Mouse (Mus musculus) cerebellum, adult 9-11 months (tissue): ENCODE data around the gene Ypel4.

Experiments used
- DNase-seq: peaks from one replicate; pipeline ENCODE4 v3.0.0; 2022

The Ypel4 gene

GRCm38 (mm10) chr2:84762295-84762694 lies 28.4 kb downstream of the Ypel4 start:
- DNase-seq = no peak

GRCm38 (mm10) chr2:84762818-84763217 lies 29.0 kb downstream of the Ypel4 start:
- no peak for DNase-seq

GRCm38 (mm10) chr2:84770501-84770900 lies 36.6 kb downstream of the Ypel4 start:
- no peak for DNase-seq

DNA sequence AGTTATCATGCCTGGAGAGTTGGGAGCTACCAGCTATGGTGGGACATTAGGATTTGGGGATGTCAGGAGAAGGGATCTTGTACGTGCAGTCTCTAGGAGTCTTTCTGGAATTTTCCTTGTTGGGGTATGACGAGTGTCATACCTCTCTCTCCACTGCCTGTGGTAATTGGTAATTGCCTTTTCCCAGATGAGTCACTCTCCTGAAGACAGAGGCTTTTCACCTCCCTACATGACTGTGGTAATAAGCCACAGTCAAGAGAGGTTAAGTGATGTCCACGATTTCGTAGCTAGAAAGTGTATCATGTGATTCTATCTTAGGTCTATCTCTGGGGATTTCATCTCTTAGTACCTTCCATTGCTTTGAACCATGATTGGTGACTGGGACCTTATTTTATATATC lies 38.6 kb downstream of the Ypel4 start:
- no peak for DNase-seq

- DNase-seq = no peak
These were observed 39.3 kb downstream of the Ypel4 start for GRCm38 (mm10) chr2:84773195-84773594.

- DNase-seq = peak; percentile 88
These were observed 40.9 kb downstream of the Ypel4 start for GRCm38 (mm10) chr2:84774751-84775150.

DNA sequence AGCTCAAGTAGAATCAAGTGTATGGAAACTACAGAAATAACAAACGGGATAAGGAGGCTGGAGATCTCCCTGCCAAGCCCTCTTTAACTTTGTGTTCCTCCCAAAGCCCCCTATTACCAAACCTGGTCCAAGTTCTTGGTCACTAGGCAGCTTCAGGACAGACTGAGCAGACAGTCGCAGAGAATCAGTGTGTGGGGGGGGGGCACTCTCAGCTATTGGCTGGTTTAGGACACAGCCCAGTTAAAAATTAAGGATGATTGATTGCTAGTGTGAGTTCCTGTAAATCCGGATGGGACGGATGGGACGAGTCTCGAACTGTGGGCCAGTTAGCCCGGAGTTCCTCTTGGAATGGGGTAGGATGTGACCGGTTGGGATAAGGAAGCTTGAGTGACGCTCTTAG lies 41.4 kb downstream of the Ypel4 start, which contains the start of gene Serping1:
Serping1 (minus strand) TSS at position 204 of the 400 bp plus-strand sequence.
- no peak for DNase-seq

GRCm38 (mm10) chr2:84775665-84776064 lies 41.8 kb downstream of the Ypel4 start:
- DNase-seq = peak; percentile 30

GRCm38 (mm10) chr2:84777706-84778105 lies 43.8 kb downstream of the Ypel4 start:
- no peak for DNase-seq

GRCm38 (mm10) chr2:84779210-84779609 lies 45.4 kb downstream of the Ypel4 start:
- DNase-seq = no peak

GRCm38 (mm10) chr2:84783315-84783714 lies 49.5 kb downstream of the Ypel4 start:
- no peak for DNase-seq

DNA sequence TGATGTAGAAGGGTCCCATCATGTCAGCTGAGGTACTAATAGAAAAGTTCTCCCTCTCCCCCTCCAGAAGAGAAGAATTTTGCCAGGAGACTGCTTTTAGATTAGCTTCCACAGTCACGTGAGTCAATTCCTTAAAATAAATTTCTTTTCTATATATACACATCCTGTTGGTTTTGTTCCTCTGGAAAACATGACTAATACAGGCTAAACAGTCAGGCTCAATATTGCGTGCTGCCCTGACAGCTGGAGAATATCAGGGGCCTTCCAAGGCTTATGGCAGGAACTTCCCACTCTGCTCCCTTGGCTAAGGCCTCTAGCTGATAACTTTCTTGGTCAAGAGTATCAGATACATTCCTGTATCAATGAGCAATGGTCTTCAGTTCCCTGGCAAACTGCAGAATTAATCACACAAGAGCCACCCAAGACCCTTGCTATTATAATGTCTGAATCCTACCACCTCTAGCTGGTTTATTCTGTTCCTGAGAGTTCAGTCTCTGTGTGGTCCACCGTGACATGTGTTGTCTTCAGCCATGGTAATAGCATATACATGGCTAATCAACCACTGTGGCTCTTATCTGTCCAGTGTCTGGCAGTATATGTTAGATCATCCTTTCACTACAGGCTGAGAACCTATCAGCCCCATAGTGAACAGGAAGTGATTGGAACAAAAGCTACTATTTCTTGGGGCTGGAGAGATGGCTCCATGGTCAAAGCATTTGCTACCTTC lies 50.1 kb downstream of the Ypel4 start:
- DNase-seq = no peak
